Mouse (Mus musculus) mouse trophoblast stem cell (cell line): ENCODE data around the gene Gm16405.
"Not testable (repeated sequence)": the region's sequence is repeated elsewhere in the genome, so short reads cannot be mapped to it uniquely, and the experiment has no call there.

Experiments
- in situ Hi-C, 2 experiments: fragments of 300-500 bp; cut with MseI, MboI; formaldehyde crosslinking; loops; 2 replicates in 1 of 2; 3 replicates in 1 of 2; pipeline ENCODE4 v1.15.1; 2025

Gene Gm16405

DNA sequence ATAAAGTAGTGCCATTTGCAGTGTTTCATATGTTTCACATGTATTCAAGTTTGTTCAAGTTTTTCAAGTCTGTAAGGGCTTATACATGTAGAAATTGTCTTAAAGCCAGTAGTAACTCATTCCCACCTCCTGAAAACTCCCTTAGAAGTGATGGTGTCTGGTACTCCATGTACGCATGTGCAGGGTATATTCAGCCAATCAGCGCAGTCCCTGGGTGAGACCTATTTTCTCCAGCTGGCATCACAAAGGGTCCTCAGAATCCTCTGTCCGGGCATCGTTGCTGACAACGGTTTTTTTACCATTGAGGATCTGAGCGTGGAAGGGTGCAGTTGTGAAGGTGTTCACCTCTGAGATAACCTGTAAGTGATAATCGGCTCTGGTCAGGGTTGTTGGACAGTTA lies at the start of gene Gm16405:
Gene Gm16405, plus strand, starts transcription at position 301 of the 400 bp plus-strand sequence.
- in situ Hi-C loops, result not testable (repeated sequence)
